Mouse (Mus musculus) CH12.LX (cell line): ENCODE data around the gene Nat8.
A peak's percentile ranks its signal among the peaks of the same experiment; 100 is the strongest.
"Not testable (repeated sequence)": the region's sequence is repeated elsewhere in the genome, so short reads cannot be mapped to it uniquely, and the experiment has no call there.

Source experiments
- CHD2 ChIP-seq: IDR thresholded peaks from 2 replicates; pipeline ENCODE4 v1.6.1; 2011; ENCODE audit warnings: low read length, improper control_type of control experiment
- CTCF ChIP-seq, 2 experiments: IDR thresholded peaks in 1 of 2; conservative IDR thresholded peaks in 1 of 2; 2 replicates each; pipeline ENCODE4 v1.5.1; 2011 to 2012; ENCODE audit warnings: low read depth in 2 of 2, low read length in 2 of 2, improper control_type of control experiment in 1 of 2, inconsistent platforms in 1 of 2, mild to moderate bottlenecking in 1 of 2, moderate library complexity in 1 of 2
- E2F4 ChIP-seq: IDR thresholded peaks from 2 replicates; pipeline ENCODE4 v1.6.1; 2011; ENCODE audit warnings: low read depth, low read length, improper control_type of control experiment; ENCODE audit not compliant: insufficient replicate concordance
- HCFC1 ChIP-seq: IDR thresholded peaks from 2 replicates; pipeline ENCODE4 v1.6.1; 2012; ENCODE audit warnings: low read depth, mild to moderate bottlenecking, inconsistent platforms, low read length, improper control_type of control experiment
- MYC ChIP-seq: IDR thresholded peaks from 2 replicates; pipeline ENCODE4 v1.6.1; 2011; ENCODE audit warnings: low read depth, mild to moderate bottlenecking, improper control_type of control experiment, low read length
- POLR2A ChIP-seq: IDR thresholded peaks from 2 replicates; pipeline ENCODE4 v1.6.1; 2011; ENCODE audit warnings: low read depth, mild to moderate bottlenecking, improper control_type of control experiment, low read length
- SMC3 ChIP-seq: IDR thresholded peaks from 2 replicates; pipeline ENCODE4 v1.6.1; 2011; ENCODE audit warnings: low read depth, low read length, improper control_type of control experiment

DNA sequence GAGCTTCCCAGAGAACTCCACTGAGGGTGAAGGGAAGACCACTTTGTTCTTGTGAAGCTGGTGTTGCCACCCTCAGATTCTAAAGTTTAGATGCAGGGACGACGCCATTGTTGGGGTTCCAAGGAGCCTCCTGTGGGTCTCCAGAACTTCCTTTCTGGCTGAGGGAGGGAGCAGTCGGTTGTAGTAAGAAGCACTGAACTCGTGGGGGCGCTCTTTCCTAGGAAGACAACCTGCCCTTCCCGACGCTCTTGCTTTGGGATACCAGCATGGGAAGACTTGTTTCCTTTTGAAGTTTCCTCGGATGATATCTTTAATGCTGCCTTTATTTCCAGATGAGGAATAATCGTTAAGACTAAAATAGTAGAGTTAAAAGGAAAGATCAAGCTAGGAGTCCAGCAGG is 4.9 kb upstream of the Nat8 start:
- not testable (repeated sequence) for TF ChIP-seq HCFC1, MYC, CHD2, E2F4, POLR2A, SMC3
- peak in 1 of 2 experiments; percentile 22; a peak in 1 of 4 replicates for TF ChIP-seq CTCF (conservative IDR thresholded peaks at IDR 0.05 in 1 of 2, IDR thresholded peaks at IDR 0.05 in 1 of 2; ENCODE audit: low read depth in 2 of 2, low read length in 2 of 2)
